Mouse (Mus musculus): ENCODE data around the gene Hfe. TPM values are rescaled to one million over a fixed set of nuclear protein-coding genes. Genes with fewer than 3 reads are reported as not detected.
"Not testable (repeated sequence)": the region's sequence is repeated elsewhere in the genome, so short reads cannot be mapped to it uniquely, and the experiment has no call there.

Gene Hfe
- polyA plus RNA-seq, 1 experiment from 2014 or later = 3.4 TPM

DNA sequence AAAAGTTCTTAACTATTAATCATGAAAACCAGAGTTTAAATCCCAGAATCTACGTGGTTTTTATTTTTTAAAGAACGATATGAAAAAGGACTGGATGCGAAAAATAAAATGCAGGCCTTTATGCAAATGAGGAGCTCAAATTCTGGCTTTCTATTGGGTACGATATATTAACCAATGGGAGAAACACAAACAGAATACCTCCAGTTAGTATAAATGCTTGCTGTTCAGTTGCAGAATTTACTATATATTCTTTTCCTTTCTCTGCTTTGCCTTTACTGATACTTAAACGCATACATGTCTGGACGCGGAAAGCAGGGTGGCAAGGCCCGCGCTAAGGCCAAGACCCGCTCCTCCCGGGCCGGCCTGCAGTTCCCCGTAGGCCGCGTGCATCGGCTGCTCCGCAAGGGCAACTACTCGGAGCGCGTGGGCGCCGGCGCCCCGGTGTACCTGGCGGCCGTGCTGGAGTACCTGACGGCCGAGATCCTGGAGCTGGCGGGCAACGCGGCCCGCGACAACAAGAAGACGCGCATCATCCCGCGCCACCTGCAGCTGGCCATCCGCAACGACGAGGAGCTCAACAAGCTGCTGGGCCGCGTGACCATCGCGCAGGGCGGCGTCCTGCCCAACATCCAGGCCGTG, 40.3 kb upstream of the Hfe start, which contains the start of gene Hist1h2ab:
Gene Hist1h2ab (plus strand): TSS at position 288 of the 639 bp plus-strand sequence.
- H3K36me3 ChIP-seq, H3K27me3 ChIP-seq, H3K9me3 ChIP-seq: not testable (repeated sequence)
- Histone ChIP-seq H3K9ac (replicated peaks) (peak within 1 kb of the TSS; percentile 52), H3K4me2 (replicated peaks) (peak within 1 kb of the TSS; percentile 77), H3K27ac (replicated peaks) (peak within 1 kb of the TSS; percentile 97), H3K4me3 (peak within 1 kb of the TSS; percentile 51), H3K4me1 (peaks cover 33% of the 10 kb centered on the region)
- WGBS = under 1% methylated on average over 34 of the region's 47 CpGs
- peak; percentile 62 for ATAC-seq (replicated peaks)

DNA sequence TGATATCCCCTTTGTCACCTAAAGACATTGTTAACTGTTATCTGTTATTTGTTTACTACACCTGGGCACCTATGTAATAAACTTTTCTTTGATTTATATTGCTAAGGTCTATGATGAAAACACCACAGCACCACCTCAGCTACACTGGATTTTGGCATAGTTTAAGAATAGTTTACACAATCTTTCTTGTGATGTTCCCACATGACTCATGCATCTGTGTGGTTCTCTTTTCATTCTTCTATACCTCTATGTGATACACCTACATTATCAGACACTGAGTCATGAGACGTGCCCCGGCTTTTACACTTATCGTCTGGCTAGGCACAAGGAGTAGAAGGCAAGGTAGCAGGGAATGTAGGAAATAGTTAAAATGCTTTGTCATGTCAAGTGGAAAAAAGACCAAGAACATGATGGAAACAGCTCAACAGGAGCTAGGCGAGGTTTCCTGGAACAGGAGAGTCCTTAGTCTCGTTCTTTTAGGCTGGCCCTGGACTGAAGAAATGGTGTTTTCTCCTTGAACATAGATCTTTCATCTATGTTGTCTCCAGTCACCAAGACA, 39.0 kb upstream of the Hfe start:
- Histone ChIP-seq H3K9ac (replicated peaks) (no peak overlapping the region), H3K27ac (replicated peaks) (peak overlapping the region; percentile 82), H3K36me3 (no peaks in the 10 kb centered on the region), H3K4me2 (replicated peaks) (no peak overlapping the region), H3K9me3 (no peaks in the 10 kb centered on the region), H3K27me3 (no peaks in the 10 kb centered on the region), H3K4me3 (no peak overlapping the region), H3K4me1 (peaks cover 35% of the 10 kb centered on the region)
- WGBS = 91% methylated on average over 5 of the region's 5 CpGs
- no peak for ATAC-seq (replicated peaks)

DNA sequence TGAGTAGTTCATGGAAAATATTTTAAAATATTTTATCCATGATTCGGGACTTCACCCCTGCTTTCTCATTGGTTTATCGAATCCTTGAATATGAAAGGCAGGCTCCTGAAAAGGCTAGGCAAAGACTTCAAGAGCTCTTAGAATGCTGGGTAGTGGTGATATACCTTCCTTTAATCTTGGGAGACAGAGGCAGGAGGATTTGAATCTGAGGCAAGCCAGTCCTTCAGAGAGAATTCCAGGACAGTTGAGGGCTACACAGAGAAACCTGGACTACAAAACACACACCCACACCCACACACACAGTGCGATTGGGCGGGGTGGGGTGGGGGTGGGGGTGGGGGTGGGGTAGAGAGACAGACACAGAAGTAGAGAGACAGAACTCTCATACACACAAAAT, 37.2 kb upstream of the Hfe start:
- no peak overlapping the region for H3K9ac ChIP-seq (replicated peaks)
- WGBS = 5% methylated on average over 4 of the region's 4 CpGs
- ATAC-seq (replicated peaks) = no peak

DNA sequence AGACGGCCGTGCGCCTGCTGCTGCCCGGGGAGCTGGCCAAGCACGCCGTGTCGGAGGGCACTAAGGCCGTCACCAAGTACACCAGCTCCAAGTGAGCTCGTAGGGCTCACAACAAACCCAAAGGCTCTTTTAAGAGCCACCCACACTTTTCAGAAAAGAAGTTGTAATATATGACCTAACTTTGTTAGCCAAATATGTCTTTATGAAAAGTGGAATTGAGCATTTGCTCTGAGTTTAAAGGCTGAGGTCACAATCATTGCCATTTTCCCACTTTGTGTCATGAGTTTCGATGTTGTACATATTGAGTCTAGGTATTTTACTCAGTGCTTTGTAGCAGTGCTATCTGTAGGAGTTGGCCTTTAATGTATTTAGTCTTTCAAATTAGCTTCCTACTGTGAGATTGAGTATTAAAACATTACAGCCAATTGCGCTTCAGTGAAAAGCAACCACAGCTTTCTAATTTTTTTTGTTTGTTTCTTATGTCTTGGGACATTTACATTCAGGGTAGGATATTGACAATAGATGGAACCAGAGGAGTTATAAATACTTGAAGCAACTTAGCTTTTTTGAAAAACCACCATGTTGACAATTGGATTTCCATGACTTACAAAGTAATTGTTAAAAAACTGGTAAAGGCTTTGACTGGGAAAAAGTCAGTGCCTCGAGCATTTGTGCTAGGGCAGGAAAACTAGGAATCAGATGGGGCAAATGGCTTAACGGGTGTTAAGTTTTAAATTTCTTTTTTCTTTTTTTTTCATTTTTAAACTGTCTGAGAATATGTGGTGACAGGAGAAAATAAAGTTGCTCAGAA, 36.6 kb upstream of the Hfe start:
- Histone ChIP-seq H3K9me3 (no peaks in the 10 kb centered on the region), H3K27ac (replicated peaks) (peak overlapping the region; percentile 99), H3K4me2 (replicated peaks) (peak overlapping the region; percentile 80), H3K27me3 (no peaks in the 10 kb centered on the region), H3K36me3 (no peaks in the 10 kb centered on the region), H3K9ac (replicated peaks) (peak overlapping the region; percentile 47), H3K4me1 (peaks cover 34% of the 10 kb centered on the region), H3K4me3 (peak overlapping the region; percentile 51)
- WGBS = 1% methylated on average over 13 of the region's 13 CpGs
- peak; percentile 13 for ATAC-seq (replicated peaks)

More for the DNA sequence above, 37.2 kb upstream of the Hfe start:
- Histone ChIP-seq H3K27ac (replicated peaks) (peak overlapping the region; percentile 99), H3K27me3 (no peaks in the 10 kb centered on the region), H3K4me3 (no peak overlapping the region), H3K4me1 (peaks cover 38% of the 10 kb centered on the region), H3K4me2 (replicated peaks) (peak overlapping the region; percentile 80; the same call in 1 of the 2 replicates), H3K9me3 (no peaks in the 10 kb centered on the region), H3K36me3 (no peaks in the 10 kb centered on the region)

DNA sequence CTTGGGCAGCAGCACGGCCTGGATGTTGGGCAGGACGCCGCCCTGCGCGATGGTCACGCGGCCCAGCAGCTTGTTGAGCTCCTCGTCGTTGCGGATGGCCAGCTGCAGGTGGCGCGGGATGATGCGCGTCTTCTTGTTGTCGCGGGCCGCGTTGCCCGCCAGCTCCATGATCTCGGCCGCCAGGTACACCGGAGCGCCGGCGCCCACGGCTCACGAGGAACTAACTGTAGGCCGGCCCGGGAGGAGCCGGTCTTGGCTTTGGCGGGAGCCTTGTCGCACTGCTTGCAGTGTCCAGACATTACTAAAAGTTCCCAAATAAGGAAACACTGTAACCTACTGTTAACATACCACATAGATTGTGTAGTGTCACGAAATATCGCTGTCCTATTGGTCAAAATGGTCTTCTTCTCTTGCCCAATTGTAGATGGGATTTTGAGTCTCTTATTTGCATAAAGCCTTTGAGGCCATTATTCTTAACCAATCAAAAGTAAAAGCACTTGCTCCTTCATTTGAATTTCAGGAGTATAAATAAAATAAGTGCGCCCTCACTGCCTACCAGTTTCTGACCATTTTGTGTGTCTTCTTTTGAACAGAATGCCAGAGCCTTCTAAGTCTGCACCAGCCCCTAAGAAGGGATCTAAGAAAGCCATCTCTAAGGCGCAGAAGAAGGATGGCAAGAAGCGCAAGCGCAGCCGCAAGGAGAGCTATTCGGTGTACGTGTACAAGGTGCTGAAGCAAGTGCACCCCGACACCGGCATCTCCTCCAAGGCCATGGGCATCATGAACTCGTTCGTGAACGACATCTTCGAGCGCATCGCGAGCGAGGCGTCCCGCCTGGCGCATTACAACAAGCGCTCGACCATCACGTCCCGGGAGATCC, 35.8 kb upstream of the Hfe start, which contains the start of gene Hist1h2bb:
Gene Hist1h2bb (plus strand): TSS at position 534 of the 880 bp plus-strand sequence.
- ATAC-seq (replicated peaks) = peak; percentile 95
- Histone ChIP-seq H3K9ac (replicated peaks) (peak within 1 kb of the TSS; percentile 60), H3K4me3 (peak within 1 kb of the TSS; percentile 51), H3K4me2 (replicated peaks) (peak within 1 kb of the TSS; percentile 80), H3K4me1 (peaks cover 30% of the 10 kb centered on the region), H3K27ac (replicated peaks) (peak within 1 kb of the TSS; percentile 99)
- WGBS = under 1% methylated on average over 42 of the region's 58 CpGs
- not testable (repeated sequence) for H3K36me3 ChIP-seq, H3K27me3 ChIP-seq, H3K9me3 ChIP-seq

DNA sequence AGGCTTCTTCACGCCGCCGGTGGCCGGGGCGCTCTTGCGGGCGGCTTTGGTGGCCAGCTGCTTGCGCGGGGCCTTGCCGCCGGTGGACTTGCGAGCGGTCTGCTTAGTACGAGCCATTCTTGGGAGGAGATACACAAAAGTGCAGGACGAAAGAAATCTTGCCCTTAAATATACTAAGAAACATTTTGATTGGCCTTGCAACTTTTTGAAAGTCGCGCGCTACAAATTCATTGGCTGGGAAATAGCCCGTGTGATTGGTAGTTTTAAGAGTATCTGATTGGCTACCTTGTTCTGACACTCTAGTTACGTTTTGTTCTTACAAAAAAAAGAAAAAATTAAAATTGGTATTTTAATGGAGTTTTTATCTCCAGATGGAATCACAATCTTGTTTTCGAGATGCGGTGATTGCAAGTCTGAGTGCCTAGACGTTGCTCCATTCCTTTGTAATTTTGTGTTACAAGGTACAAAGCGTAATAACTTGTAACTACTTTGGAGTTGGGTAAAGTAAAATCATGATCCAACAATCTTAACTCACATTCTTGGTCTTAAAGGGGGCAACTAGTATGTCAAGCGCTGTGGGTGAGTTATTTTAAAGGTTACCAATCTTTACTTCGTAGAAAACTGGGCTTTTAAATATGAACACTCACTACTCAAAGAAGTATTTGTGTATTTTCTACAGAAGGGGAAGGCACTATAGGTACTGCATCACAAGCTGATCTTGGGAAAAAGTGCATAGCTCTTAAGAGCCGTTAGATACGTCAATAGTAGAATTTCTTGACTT, 34.9 kb upstream of the Hfe start, which contains the start of gene Hist1h3c:
Gene Hist1h3c (minus strand): TSS at position 222 of the 781 bp plus-strand sequence.
- H3K9ac ChIP-seq (replicated peaks) = peak within 1 kb of the TSS; percentile 60
- peak within 1 kb of the TSS; percentile 51 for H3K4me3 ChIP-seq
- H3K4me1 ChIP-seq = peaks cover 33% of the 10 kb centered on the region
- H3K36me3 ChIP-seq = no peaks in the 10 kb centered on the region
- H3K9me3 ChIP-seq = no peaks in the 10 kb centered on the region
- WGBS = 1% methylated on average over 28 of the region's 28 CpGs
- no peaks in the 10 kb centered on the region for H3K27me3 ChIP-seq
- peak; percentile 76 for ATAC-seq (replicated peaks)
- peak within 1 kb of the TSS; percentile 99 for H3K27ac ChIP-seq (replicated peaks)
- H3K4me2 ChIP-seq (replicated peaks) = peak within 1 kb of the TSS; percentile 80

DNA sequence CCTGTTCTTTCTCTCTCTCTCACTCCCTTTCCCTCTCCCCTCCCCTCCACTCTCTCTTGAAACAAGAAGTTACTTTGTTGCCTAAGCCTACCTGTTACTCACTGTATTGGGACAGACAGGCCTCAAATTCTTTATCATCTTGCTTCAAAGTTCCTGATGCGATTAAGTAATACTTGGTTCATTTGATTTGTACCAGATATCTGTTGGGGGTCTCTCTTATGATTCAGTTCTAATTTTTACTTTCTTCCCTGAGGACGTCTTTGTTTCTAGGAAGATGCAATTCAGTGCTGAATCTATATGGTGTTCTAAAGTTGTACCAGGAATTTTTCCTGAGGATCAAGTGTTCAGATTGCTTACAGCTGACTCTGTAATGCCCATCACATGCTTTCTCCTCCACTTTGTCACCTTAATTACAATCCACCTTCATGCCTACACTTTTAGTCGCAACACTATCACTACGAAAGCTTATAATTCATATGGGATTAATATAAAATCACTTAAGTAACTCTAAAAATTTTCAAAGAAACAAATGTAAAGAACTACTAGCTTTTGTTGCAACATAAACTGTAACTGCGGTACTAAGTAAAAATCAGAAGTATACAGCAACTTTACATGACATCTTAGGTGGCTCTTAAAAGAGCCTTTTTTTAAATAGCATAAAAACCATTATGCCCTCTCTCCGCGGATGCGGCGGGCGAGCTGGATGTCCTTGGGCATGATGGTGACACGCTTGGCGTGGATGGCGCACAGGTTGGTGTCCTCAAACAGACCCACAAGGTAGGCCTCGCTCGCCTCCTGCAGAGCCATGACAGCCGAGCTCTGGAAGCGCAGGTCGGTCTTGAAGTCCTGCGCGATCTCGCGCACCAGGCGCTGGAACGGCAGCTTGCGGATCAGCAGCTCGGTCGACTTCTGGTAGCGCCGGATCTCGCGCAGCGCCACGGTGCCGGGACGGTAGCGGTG, 34.0 kb upstream of the Hfe start:
- Histone ChIP-seq H3K4me2 (replicated peaks) (peak overlapping the region; percentile 80), H3K4me3 (peak overlapping the region; percentile 51), H3K27me3 (no peaks in the 10 kb centered on the region), H3K36me3 (no peaks in the 10 kb centered on the region), H3K4me1 (peaks cover 39% of the 10 kb centered on the region), H3K27ac (replicated peaks) (peak overlapping the region; percentile 67), H3K9me3 (no peaks in the 10 kb centered on the region), H3K9ac (replicated peaks) (0 out of 2 replicates have a peak overlapping the region, but pooled peaks have one; percentile 24)
- no peak for ATAC-seq (replicated peaks)
- WGBS = 2% methylated on average over 17 of the region's 36 CpGs

DNA sequence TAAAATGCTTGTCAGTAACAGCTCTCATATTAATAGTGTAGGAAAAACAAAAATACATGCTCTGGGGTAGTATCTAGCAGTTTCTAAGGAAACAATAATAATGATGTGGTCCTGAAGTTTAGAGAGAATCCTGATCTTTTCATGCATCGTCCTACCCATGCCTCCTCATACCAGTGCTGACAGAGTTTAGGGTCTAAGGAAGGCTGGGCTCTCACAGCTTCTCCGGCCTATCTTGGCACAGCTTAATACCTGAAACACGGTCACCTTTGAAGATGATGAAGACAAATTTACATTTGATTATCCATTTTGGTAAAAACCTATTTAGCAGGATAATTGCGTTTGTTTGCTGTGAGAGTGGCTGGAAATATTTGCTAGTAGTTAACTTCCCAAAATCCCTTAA, 33.3 kb upstream of the Hfe start:
- H3K27ac ChIP-seq (replicated peaks) = peak overlapping the region; percentile 67; the same call in 1 of the 2 replicates
- no peaks in the 10 kb centered on the region for H3K9me3 ChIP-seq
- H3K4me1 ChIP-seq = peaks cover 44% of the 10 kb centered on the region
- H3K27me3 ChIP-seq = no peaks in the 10 kb centered on the region
- peak overlapping the region; percentile 51; the same call in 1 of the 2 replicates for H3K4me3 ChIP-seq
- WGBS = 30% methylated on average over 4 of the region's 4 CpGs
- peak overlapping the region; percentile 80 for H3K4me2 ChIP-seq (replicated peaks)
- no peaks in the 10 kb centered on the region for H3K36me3 ChIP-seq
- no peak for ATAC-seq (replicated peaks)
- H3K9ac ChIP-seq (replicated peaks) = no peak overlapping the region

DNA sequence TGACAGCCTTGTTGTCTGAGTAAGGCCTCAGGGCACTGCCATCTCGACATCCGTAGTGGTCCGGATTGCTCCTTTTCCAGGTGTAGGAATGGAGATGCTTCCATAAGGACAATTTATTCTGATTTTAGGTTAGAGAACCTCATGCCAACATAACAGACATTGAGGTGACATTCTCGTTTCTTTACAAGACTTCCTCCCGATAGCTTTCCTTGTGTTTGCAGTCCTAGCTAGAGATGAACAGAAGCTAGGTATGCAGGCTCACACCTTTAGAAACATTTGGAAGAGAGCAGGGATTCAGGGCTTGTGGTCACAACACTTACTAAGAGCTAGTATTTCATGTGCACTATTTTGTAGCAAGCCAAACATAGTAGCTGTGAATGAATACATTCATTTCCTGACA, 32.6 kb upstream of the Hfe start:
- H3K27ac ChIP-seq (replicated peaks) = no peak overlapping the region
- H3K4me3 ChIP-seq = no peak overlapping the region
- WGBS = 86% methylated on average over 5 of the region's 5 CpGs
- H3K36me3 ChIP-seq = no peaks in the 10 kb centered on the region
- H3K4me2 ChIP-seq (replicated peaks) = no peak overlapping the region
- no peak overlapping the region for H3K9ac ChIP-seq (replicated peaks)
- ATAC-seq (replicated peaks) = no peak
- H3K9me3 ChIP-seq = no peaks in the 10 kb centered on the region
- H3K4me1 ChIP-seq = peaks cover 41% of the 10 kb centered on the region
- H3K27me3 ChIP-seq = no peaks in the 10 kb centered on the region

DNA sequence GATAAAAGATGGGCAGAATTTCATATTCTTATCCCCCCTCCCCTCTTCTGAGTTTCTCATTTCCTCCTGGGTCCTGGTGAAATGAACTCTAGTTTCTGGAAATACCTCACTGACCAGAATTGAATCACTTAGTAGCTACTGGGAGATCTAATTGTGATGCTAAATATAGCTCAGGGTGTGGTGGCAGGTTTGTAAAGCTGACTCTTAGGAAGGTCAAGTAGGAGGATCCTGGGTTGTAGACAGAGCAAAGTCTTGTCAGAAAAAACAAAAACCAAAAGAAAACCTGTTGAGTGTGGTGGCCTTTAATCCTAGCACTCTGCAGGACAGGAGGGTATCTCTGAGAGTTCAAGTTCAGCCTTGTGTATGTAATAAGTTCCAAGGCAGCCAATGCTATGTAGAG, 31.4 kb upstream of the Hfe start:
- ATAC-seq (replicated peaks) = no peak

More for the DNA sequence above, 31.4 kb upstream of the Hfe start:
- Histone ChIP-seq H3K36me3 (no peaks in the 10 kb centered on the region), H3K4me2 (replicated peaks) (no peak overlapping the region), H3K9me3 (no peaks in the 10 kb centered on the region), H3K27me3 (no peaks in the 10 kb centered on the region), H3K27ac (replicated peaks) (no peak overlapping the region), H3K4me3 (no peak overlapping the region), H3K4me1 (peaks cover 34% of the 10 kb centered on the region), H3K9ac (replicated peaks) (no peak overlapping the region)

All from forebrain, embryonic 15.5 days (tissue).